Mouse (Mus musculus) midbrain, embryonic 13.5 days (tissue): ENCODE data around the gene Slc8b1. TPM values are rescaled to one million over a fixed set of nuclear protein-coding genes. Genes with fewer than 3 reads are reported as not detected.

Source experiments
- ATAC-seq: fragments of 200-750 bp; cut with Nextera tagmentation; 2 replicates; pipeline ENCODE4 v1.8.0; 2017; ENCODE audit warnings: mild to moderate bottlenecking, moderate TSS enrichment, moderate library complexity
- H3K27ac ChIP-seq: fragments of 300-500 bp; sonication (generic); 2 replicates; pipeline ENCODE4 v1.5.1; 2015; ENCODE audit warnings: inconsistent platforms, mild to moderate bottlenecking, moderate library complexity
- H3K27me3 ChIP-seq: fragments of 300-500 bp; sonication (generic); 2 replicates; pipeline ENCODE4 v1.6.1; 2015; ENCODE audit warnings: mild to moderate bottlenecking, inconsistent platforms
- H3K36me3 ChIP-seq: fragments of 300-500 bp; sonication (generic); 2 replicates; pipeline ENCODE4 v1.6.1; 2015; ENCODE audit warnings: mild to moderate bottlenecking, inconsistent platforms
- H3K4me1 ChIP-seq: fragments of 300-500 bp; sonication (generic); replicated peaks from 2 replicates; pipeline ENCODE4 v1.6.1; 2015; ENCODE audit warnings: inconsistent platforms
- H3K4me2 ChIP-seq: fragments of 300-500 bp; sonication (generic); replicated peaks from 2 replicates; pipeline ENCODE4 v1.6.1; 2015; ENCODE audit warnings: moderate library complexity, mild to moderate bottlenecking, inconsistent platforms
- H3K4me3 ChIP-seq: fragments of 300-500 bp; sonication (generic); replicated peaks from 2 replicates; pipeline ENCODE4 v1.5.1; 2015; ENCODE audit warnings: mild to moderate bottlenecking, inconsistent platforms
- H3K9ac ChIP-seq: fragments of 300-500 bp; sonication (generic); replicated peaks from 2 replicates; pipeline ENCODE4 v1.6.1; 2015; ENCODE audit warnings: mild to moderate bottlenecking, inconsistent platforms
- H3K9me3 ChIP-seq: fragments of 300-500 bp; sonication (generic); 2 replicates; pipeline ENCODE4 v1.6.1; 2016; ENCODE audit warnings: mild to moderate bottlenecking, inconsistent platforms
- WGBS: fragments of 180-500 bp; shearing (Covaris S2); methylation state at CpG from one replicate; pipeline ENCODE4 v1.1.7; 2015; 5-methylcytosine and 5-hydroxymethylcytosine counted together
- polyA plus RNA-seq: library from polyadenylated mRNA; unstranded; fragments of >200 nt; fragmentation: Nextera tagmentation; extraction: Ambion mirVana; gene quantifications from 2 replicates; pipeline ENCODE4 v1.2.1, GENCODE M21; 2015

The Slc8b1 gene
- polyA plus RNA-seq, 1 experiment from 2014 or later: 2.3 TPM

DNA sequence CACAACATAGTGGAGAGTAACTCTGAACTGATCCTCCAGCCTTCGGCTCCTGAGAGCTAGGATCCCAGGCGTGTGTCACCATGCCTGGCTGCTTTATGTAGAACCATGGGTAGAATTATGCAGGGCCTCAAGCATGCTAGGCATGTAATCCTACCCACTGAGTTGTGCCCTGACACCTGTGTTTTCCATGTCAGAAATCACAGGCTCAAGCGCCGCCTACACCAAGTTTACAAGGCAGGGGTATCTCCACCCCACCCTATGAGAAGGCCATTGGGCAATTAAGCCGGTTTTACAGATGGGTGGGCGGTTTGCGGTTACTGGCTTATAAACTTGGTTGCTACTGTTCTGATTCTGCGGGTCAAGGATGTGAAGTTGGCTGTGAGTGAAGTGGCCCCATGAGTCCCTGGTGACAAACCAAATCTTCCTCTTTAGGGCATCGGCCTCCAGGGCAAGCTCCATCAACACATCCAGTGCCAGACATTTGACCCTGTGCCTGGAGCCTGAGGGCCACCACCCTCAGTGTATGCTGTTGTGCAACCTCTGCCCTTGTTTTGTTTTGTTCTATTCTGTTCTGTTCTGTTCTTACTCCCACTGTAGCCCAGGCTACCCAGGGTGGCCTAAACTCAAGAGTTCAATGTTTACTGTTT lies 3.2 kb downstream of the Slc8b1 start:
- H3K27me3 ChIP-seq: peaks cover 15% of the 10 kb centered on the region
- H3K9me3 ChIP-seq: peaks cover 5% of the 10 kb centered on the region; the same call in 1 of the 2 replicates
- H3K4me2 ChIP-seq: no peak overlapping the region
- H3K4me1 ChIP-seq: peaks cover 45% of the 10 kb centered on the region
- no peaks in the 10 kb centered on the region for H3K36me3 ChIP-seq
- no peak for ATAC-seq
- H3K27ac ChIP-seq: no peak overlapping the region
- no peak overlapping the region for H3K4me3 ChIP-seq
- 91% methylated on average over 9 of the region's 9 CpGs for WGBS
- no peak overlapping the region for H3K9ac ChIP-seq

DNA sequence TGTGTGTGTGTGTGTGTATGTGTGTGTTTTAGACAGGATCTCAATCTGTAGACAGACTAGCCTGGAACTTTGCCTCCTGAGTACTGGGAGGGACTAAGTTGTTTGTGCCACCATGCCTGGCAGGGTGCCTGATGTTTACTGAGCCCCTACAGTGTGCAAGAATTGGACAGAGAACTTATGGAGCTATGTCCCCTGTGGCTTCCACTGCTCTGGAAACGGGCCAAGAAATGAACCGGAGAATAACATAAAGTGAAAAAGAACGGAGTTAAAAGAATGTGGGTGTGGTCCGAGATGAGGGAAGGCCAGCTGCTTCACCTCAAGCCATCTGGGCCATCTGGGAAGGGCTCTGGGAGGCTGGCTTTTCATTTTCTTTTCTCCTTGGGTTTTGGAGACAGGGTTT lies 3.8 kb downstream of the Slc8b1 start:
- Histone ChIP-seq H3K27ac (no peak overlapping the region), H3K27me3 (peaks cover 15% of the 10 kb centered on the region), H3K4me3 (no peak overlapping the region), H3K9me3 (no peaks in the 10 kb centered on the region), H3K4me2 (no peak overlapping the region), H3K9ac (no peak overlapping the region), H3K36me3 (no peaks in the 10 kb centered on the region), H3K4me1 (peaks cover 45% of the 10 kb centered on the region)
- WGBS: 46% methylated on average over 4 of the region's 4 CpGs
- no peak for ATAC-seq

DNA sequence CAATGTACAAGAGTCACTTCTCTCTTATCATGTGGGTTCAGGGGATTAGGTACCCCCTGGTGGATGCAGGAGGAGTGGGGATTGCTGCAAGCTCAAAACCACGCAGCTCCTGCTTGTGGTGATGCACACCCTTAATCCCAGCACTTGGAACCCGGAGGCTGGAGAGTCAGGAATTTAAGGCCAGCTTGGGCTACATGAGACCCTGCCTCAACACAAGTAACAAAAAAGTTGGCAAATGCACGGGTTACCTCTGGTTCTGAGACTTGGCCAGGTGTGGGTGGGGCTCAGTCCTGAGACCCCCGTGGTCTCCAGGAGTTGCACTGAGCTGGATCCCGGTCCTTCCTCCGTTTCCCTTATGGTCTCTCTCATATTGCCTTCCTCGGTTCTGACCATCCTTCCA lies 4.5 kb downstream of the Slc8b1 start:
- peaks cover 38% of the 10 kb centered on the region for H3K4me1 ChIP-seq
- H3K9ac ChIP-seq: no peak overlapping the region
- no peak overlapping the region for H3K4me2 ChIP-seq
- no peak for ATAC-seq
- no peak overlapping the region for H3K4me3 ChIP-seq
- H3K27ac ChIP-seq: no peak overlapping the region
- H3K9me3 ChIP-seq: no peaks in the 10 kb centered on the region
- no peaks in the 10 kb centered on the region for H3K36me3 ChIP-seq
- 80% methylated on average over 7 of the region's 7 CpGs for WGBS
- H3K27me3 ChIP-seq: peaks cover 15% of the 10 kb centered on the region

DNA sequence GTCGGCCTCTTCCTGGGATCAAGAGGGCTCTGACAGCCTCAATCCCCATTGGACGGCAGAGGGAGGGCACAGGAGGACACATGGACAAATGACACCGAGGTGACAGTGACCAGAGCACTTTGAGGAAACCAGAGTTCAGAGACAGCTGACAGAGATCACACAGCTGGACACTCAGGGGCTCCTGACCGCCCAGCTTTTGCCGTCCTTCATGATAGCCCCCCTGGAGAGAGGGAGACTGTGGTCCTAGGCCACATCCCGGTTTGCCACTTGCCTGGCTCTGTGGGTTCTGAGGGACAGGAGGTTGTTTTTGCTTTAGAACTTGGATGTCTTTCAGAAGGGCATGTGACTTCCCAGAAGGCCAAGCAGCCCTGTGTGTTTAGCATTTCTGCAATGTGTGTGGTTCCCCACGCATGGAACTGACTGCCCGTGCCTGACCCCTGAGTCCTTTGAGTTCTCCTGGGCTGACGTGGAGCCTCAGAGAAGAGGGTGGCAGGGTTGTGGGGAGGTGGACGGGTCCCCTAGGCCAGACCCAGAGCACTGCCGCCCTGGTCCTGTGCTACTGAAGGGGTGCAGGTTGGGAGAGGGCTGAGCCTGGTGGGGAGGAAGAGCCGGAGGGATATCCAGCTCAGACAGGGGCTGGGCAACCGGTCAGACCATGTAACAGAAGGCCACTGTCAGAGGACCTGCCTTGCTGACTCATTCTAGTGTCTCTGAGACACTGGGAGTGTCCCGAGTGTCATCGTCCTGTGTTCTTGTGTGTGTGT lies 5.4 kb downstream of the Slc8b1 start:
- Histone ChIP-seq H3K9ac (no peak overlapping the region), H3K4me1 (peaks cover 28% of the 10 kb centered on the region), H3K27me3 (peaks cover 11% of the 10 kb centered on the region), H3K4me3 (no peak overlapping the region), H3K4me2 (no peak overlapping the region), H3K36me3 (no peaks in the 10 kb centered on the region), H3K27ac (no peak overlapping the region), H3K9me3 (no peaks in the 10 kb centered on the region)
- no peak for ATAC-seq
- WGBS: 71% methylated on average over 15 of the region's 15 CpGs

DNA sequence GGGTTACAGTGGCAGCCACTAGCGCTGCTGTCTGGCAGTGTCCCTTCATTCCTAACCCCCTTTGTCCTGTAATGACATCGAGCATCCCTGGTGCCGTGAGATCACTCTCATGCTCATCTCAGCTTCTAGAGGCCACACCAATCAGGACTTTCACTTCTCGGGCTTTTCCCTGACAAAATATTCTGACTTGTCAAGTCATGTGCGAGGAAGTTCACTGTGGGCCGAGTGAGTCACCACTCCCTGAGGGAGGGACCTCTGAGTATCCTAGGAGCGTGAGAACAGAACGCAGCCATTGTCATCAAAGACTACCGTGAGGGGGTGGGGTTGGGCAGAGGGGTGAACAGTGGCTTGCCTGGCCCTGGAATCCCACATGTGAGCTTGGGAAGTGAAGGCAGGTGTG lies 6.6 kb downstream of the Slc8b1 start:
- 50% methylated on average over 9 of the region's 9 CpGs for WGBS
- no peak overlapping the region for H3K4me3 ChIP-seq
- no peak overlapping the region for H3K27ac ChIP-seq
- H3K9me3 ChIP-seq: no peaks in the 10 kb centered on the region
- no peaks in the 10 kb centered on the region; the same call in 1 of the 2 replicates for H3K27me3 ChIP-seq
- no peak overlapping the region for H3K9ac ChIP-seq
- ATAC-seq: no peak
- no peaks in the 10 kb centered on the region for H3K36me3 ChIP-seq
- H3K4me2 ChIP-seq: no peak overlapping the region
- H3K4me1 ChIP-seq: peaks cover 26% of the 10 kb centered on the region

DNA sequence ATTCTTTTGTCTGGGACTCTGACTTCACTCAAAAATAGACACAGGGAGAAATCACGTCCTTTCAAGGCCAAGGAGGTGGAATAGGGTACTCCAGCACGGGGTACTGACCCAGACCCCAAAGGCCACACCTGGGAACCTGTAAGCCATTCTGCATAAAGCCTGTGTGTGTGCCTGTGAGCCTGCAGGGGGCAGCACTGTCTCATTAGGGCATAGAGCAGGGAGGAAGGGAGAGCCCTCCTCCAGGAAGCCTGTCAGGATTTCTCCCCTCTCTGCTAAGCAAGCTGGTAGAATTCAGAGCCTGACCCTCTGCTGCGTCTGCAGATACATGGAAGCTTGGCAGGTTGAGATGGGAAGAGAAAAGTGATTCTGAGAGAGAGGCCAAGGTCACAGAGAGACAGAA lies 11.7 kb downstream of the Slc8b1 start:
- H3K27me3 ChIP-seq: no peaks in the 10 kb centered on the region
- H3K4me2 ChIP-seq: no peak overlapping the region
- no peaks in the 10 kb centered on the region for H3K9me3 ChIP-seq
- H3K4me1 ChIP-seq: no peaks in the 10 kb centered on the region
- H3K9ac ChIP-seq: no peak overlapping the region
- ATAC-seq: no peak
- H3K36me3 ChIP-seq: no peaks in the 10 kb centered on the region
- no peak overlapping the region for H3K27ac ChIP-seq
- WGBS: 85% methylated on average over 3 of the region's 3 CpGs
- H3K4me3 ChIP-seq: no peak overlapping the region

DNA sequence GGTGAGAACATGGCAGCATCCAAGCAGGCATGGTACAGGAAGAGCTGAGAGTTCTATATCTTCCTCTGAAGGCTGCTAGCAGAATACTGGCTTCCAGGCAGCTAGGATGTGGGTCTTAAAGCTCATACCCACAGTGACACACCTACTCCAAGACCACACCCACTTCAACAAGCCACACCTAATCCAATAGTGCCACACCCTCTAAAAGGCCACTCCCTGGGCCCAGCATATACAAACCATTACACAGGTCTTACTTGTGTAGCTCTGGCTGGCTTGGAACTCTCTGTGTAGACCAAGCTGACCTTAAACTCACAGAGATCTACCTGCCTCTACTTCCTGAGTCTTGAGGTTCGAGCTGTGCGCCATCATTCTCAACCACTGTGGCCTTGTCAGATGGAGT lies 13.8 kb downstream of the Slc8b1 start:
- ATAC-seq: no peak
- no peaks in the 10 kb centered on the region for H3K4me1 ChIP-seq
- H3K36me3 ChIP-seq: no peaks in the 10 kb centered on the region
- no peak overlapping the region for H3K9ac ChIP-seq
- no peaks in the 10 kb centered on the region for H3K9me3 ChIP-seq
- H3K27me3 ChIP-seq: no peaks in the 10 kb centered on the region
- no peak overlapping the region for H3K4me3 ChIP-seq
- 90% methylated on average over 2 of the region's 2 CpGs for WGBS
- no peak overlapping the region for H3K4me2 ChIP-seq
- no peak overlapping the region for H3K27ac ChIP-seq

DNA sequence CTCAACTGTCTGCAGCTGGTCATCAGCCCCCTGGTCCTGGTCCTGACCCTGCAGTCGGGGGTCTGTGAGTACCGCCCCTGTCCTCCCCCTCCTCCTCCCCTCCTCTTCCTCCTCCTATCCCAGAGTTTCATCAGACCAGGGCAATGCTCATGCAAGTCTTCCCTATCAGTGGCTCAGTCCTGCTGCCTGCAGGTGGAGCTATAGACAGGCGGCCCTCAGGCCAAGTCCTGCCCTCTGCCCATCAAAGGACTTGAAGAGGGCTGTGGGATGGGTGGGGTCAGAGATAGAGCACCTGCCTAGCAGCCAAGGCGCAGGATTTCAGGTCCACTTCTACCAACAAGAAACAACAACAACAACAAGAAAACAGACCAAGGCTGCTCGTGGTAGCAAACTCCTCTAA lies 14.8 kb downstream of the Slc8b1 start:
- no peak overlapping the region for H3K9ac ChIP-seq
- H3K27ac ChIP-seq: no peak overlapping the region
- 45% methylated on average over 5 of the region's 5 CpGs for WGBS
- H3K4me3 ChIP-seq: no peak overlapping the region
- no peak overlapping the region for H3K4me2 ChIP-seq
- H3K36me3 ChIP-seq: no peaks in the 10 kb centered on the region
- H3K27me3 ChIP-seq: no peaks in the 10 kb centered on the region
- no peaks in the 10 kb centered on the region for H3K4me1 ChIP-seq
- no peaks in the 10 kb centered on the region for H3K9me3 ChIP-seq
- ATAC-seq: no peak

DNA sequence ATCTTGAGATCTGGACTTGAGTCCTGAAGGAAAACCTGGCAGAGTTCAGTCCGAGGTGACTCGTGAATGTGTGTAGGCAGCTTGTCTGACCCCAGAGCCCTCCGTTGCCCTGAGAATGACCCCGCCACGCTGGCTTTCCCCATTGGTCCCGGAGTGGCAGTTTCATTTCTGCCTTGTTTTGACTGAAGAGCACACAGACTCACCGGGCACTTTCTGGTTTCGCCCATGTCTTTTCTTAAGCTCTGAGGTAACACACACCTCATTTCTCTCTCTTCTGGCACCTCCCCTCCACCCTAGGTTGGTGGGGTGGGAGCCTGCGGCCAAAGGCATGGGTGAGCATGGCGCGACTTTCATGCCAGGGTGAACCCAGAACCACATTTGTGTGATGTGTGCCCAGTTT lies 15.3 kb downstream of the Slc8b1 start:
- Histone ChIP-seq H3K27me3 (no peaks in the 10 kb centered on the region), H3K4me1 (no peaks in the 10 kb centered on the region), H3K4me2 (no peak overlapping the region), H3K9me3 (no peaks in the 10 kb centered on the region), H3K36me3 (no peaks in the 10 kb centered on the region), H3K9ac (no peak overlapping the region), H3K27ac (no peak overlapping the region), H3K4me3 (no peak overlapping the region)
- 87% methylated on average over 11 of the region's 11 CpGs for WGBS
- ATAC-seq: no peak

DNA sequence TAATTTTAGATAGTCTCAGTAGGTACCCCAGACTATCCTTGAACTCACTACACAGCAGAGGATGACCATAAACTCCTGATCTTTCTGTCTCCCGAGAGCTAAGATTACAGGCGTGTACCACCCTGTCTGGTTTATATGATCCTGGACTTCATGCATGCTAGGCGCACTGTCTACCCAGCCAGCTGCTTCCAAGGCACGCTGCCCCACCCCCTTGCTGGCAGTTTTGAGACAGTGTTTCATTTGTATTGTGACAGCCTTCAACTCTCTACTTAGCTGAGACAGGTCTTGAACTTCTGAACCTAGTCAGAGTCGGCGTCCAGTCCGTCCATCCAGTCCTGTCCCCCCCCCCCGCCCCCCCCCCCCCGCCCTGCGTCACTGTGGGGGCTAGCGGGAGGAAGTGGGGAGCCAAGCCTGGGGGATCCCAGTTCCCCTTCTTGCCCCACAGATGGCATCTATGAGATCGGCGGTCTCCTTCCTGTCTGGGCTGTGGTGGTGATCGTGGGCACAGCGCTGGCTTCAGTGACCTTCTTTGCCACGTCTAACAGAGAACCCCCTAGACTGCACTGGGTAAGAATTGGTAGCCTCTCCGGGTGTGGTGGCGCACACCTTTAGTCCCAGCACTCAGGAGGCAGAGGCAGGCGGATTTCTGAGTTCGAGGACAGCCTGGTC lies 16.5 kb downstream of the Slc8b1 start:
- Histone ChIP-seq H3K27ac (no peak overlapping the region), H3K4me1 (no peaks in the 10 kb centered on the region), H3K4me3 (no peak overlapping the region), H3K9me3 (no peaks in the 10 kb centered on the region), H3K27me3 (no peaks in the 10 kb centered on the region), H3K4me2 (no peak overlapping the region), H3K36me3 (no peaks in the 10 kb centered on the region), H3K9ac (no peak overlapping the region)
- WGBS: 89% methylated on average over 17 of the region's 20 CpGs
- ATAC-seq: no peak

DNA sequence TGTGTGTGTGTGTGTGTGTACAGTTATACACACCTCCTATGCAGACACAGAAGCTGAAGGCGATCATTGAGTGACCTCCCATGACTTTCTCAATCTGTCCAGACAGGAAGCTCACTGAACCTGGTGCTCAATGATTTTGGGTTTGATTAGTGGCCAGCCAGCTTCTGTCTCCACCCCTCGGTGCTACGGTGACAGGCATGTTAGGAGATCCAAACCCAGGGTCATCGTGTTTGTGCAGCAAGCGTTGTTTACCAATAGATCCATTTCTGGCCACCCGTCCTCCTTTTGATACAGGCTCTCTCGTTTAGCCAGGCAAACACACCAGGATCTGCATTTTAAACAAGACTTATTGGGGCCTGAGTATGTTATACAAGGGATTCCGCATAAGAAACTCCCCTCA lies 20.7 kb downstream of the Slc8b1 start:
- no peak overlapping the region for H3K27ac ChIP-seq
- no peaks in the 10 kb centered on the region for H3K27me3 ChIP-seq
- H3K36me3 ChIP-seq: no peaks in the 10 kb centered on the region
- H3K4me2 ChIP-seq: no peak overlapping the region
- no peak overlapping the region for H3K4me3 ChIP-seq
- no peaks in the 10 kb centered on the region for H3K9me3 ChIP-seq
- H3K4me1 ChIP-seq: peaks cover 33% of the 10 kb centered on the region
- ATAC-seq: no peak
- no peak overlapping the region for H3K9ac ChIP-seq
- WGBS: 89% methylated on average over 8 of the region's 8 CpGs

DNA sequence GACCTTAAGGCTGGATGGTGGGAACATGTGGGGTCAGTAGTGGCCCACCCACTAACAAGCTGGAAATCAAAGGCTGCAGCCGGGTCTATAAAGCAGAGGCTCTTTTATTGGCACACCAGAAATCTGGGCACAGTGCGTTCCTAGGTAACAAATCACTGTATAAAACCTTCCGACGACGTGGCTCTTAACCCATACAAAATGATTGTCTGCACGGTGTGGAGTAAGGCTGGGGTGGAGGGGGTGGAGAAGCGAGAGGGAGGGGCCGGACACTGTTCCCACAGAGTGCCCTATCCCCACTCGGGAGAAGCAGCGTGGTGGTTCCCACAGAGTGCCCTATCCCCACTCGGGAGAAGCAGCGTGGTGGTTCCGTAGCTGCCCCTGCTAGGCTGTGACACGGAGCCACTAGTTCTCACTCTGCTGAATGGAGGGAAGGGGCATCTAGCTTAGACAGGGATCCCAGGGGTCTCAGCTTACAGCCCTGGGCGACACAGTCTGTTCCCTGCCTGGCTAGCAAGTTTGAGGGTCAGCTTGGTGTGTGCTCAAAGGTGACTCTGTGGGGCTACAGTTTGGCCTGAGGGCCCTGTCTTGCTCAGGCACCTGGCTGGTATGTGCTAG lies 23.2 kb downstream of the Slc8b1 start:
- Histone ChIP-seq H3K27me3 (no peaks in the 10 kb centered on the region), H3K4me1 (peaks cover 34% of the 10 kb centered on the region), H3K4me2 (no peak overlapping the region), H3K36me3 (peaks cover 16% of the 10 kb centered on the region; the same call in 1 of the 2 replicates), H3K9ac (no peak overlapping the region), H3K9me3 (no peaks in the 10 kb centered on the region), H3K27ac (peak overlapping the region; percentile 65), H3K4me3 (no peak overlapping the region)
- ATAC-seq: peak; percentile 43; the same call in 1 of the 2 replicates
- 45% methylated on average over 15 of the region's 15 CpGs for whole genome bisulfite sequencing
